Mouse (Mus musculus) 416B (cell line): ENCODE results near the gene Rtp3.

Experiments
- DNase-seq: peaks from one replicate; pipeline ENCODE4 v3.0.0; 2011; ENCODE audit warnings: low read depth

Rtp3 gene

DNA sequence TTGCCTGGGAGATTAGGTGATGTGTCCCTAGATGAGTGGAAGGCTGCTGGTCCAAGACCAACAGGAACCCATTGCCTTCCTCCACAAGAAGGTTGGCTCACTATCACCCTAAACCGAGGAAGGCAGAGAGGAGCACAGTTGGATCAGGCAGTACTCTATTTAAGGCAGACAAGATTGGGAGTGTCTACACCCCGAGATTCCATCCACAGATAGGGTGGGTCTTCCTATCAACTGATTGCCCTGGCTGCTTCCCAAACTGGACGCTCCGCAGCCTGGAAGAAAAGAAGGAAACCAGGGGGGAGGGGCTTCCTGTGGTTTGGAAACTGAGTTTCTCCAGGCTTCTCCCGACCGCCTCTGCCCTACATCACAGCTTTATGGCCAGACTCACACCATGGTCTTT is at the start of gene Rtp3:
Gene Rtp3, minus strand, starts transcription at position 380 of the 400 bp plus-strand sequence.
- no peak for DNase-seq

DNA sequence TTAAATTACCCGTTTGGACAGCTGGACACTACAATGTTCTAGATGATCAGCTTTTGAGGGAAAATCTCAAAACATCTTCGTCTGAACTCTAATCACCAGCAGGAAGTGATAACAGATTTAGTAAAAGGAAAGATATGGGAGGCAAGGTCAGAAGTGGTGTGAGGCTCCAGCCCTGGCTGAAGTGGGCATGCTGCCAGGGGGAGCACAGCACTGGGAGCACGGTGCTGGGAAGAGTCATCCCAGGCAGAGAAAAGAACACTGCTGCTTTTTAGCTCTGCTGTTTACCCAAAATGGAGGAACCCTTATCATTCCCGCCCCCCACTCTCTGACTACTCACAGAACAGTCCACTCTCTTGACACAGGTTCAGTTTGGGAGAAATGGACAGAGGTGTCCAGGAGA is 49.6 kb upstream of the Rtp3 start:
- DNase-seq = no peak

GRCm38 (mm10) chr9:111033717-111034116 is 43.3 kb upstream of the Rtp3 start:
- DNase-seq = no peak

- no peak for DNase-seq
Measured at GRCm38 (mm10) chr9:111026791-111027190, 36.4 kb upstream of the Rtp3 start.

- DNase-seq = peak; percentile 20
Measured at GRCm38 (mm10) chr9:111019022-111019421, 28.6 kb upstream of the Rtp3 start, which contains the start of gene Ltf. TSS of gene Ltf (plus strand) at chr9:111019271.

GRCm38 (mm10) chr9:111015658-111016057 is 25.3 kb upstream of the Rtp3 start:
- peak; percentile 16 for DNase-seq

DNA sequence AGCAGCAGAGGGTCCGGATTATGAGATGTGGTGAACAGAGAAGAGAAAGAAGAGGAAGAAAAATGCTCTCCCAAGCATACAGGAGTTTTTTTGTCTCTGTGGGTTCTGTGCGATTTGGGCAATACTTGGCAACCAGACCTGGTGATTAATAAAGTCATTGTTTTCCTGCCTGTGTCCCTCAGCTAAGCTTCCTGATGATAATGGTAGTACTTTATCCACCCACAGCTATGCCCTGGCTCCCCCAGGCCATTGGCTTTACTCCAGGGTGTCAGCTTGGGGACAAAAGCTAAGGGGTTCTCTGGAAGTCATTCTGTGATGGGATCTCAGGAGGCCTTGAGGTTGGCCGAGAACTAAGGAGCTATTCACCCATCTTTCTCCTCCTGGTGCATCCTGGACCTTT is 21.7 kb upstream of the Rtp3 start:
- no peak for DNase-seq

GRCm38 (mm10) chr9:111011550-111011949 is 21.2 kb upstream of the Rtp3 start:
- DNase-seq = no peak

DNA sequence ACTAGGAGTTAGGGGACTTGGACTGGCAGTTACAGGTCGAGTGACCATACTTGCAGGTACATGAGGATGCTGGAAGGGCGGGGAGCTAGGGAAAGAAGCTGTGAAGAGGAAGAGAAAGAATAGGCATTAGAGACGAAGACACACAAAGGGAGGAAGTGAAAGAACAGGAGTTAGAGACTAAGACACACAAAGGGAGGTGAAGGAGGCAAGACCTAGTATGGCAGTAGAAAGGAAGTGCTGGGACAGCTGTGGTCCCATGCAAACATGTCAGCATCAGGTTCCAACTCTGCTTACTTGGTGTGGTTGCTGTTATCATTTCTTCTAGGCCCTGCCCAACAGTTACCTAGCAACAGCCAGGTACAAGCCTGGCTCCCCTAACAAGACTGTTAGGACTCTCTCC is 19.4 kb upstream of the Rtp3 start:
- DNase-seq = no peak

DNA sequence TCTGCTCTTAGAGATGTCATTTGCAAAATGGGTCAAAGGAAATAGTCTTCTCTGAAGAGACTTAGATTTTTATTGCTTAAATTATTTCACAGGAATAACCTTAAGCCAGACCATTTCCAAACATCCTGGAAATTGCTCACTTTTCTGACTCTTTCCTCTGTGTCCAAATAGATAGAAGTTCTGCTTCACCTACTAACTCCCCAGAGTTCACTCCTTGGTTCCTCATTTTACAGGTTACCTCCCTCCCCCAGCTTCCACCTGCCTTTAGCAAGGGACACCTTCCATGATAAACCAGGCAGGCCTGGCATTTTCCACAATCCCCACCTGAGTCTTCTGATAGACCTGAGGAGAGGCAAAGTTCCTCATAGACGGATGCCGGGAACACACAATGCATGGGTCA is 16.2 kb upstream of the Rtp3 start:
- DNase-seq = no peak

DNA sequence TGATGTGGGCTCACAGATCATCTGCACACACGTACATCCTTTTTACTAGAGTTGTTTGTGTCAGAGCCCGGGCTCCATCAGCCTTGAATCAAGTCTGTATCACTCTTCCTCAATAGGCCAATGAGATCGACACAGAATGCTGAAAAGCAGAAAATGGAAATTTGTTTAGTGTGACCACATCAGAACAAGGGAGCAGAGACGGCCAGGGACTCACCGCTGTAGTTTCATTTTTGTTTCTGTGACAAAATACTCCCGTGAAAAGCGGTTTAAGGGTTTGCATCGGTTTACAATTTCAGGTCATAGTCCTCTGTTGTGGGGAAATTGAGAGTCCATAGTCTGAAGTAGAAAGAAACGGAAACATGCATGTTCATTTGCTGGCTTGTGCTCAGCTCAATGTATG is 12.9 kb upstream of the Rtp3 start:
- DNase-seq = no peak

GRCm38 (mm10) chr9:111001621-111002020 is 11.2 kb upstream of the Rtp3 start:
- no peak for DNase-seq

DNA sequence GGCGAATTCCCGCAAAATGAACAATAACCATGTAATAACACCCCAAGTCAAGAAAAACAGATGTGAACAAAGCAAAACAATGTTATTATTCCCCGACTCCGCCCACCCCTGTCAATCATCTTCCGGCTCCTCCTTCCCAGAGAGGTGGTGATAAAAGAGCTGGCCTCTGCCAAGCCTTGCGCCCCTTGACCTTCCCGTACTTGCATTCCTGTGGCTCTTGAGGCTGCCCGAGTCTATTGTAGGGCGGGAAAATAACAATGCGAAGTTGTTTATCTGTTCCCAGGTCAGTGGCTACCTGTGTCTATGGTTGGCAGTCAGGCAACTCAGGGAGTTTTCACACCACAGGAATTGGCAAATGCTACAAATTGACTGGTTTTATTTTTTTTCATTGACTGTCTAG is 9.5 kb upstream of the Rtp3 start:
- no peak for DNase-seq

DNA sequence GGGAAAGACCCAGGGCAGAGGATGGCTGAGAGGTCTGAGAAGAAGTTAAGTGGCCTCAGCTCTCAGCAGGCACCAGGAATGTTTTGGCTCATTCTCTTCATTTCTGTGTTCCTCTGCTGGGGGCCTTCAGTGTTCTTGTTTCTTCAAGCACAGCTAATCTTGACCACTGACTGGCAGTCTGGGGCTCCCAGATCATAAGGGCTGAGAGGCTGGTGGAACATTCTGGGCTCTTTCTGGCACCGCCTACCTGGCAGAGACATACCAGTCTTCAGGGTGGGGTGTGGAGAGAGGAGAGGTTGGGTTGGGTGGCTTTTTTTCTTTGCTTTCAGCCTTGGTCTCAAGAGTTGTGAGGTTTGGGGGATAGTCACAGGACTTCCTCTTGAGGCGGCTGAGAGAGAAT is 8.7 kb upstream of the Rtp3 start:
- peak; percentile 12 for DNase-seq

GRCm38 (mm10) chr9:110997245-110997644 is 6.9 kb upstream of the Rtp3 start:
- DNase-seq = peak; percentile 92

- DNase-seq = peak; percentile 94
Measured at GRCm38 (mm10) chr9:110994716-110995172, 4.4 kb upstream of the Rtp3 start.

GRCm38 (mm10) chr9:110993281-110993709 is 2.9 kb upstream of the Rtp3 start:
- peak; percentile 70 for DNase-seq

DNA sequence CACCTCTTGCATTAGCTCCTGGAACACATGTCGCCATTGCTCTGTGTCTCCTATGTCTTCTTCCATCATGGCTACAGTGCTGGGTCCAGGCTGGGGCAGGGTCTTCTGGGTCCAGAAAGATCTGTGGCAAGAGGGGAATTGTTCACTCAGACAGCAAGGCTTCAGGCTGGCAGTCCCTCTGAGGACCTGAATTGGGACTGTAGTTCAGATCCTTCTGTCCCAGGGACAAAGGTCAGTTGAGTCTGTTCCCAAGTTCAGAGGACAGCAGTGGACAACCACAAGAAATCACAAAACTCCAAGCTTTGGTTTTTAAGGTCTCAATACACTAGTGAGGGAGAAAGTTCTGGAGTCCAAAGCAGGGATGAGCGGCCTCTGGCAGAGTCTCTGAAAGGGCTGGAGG is 840 bp downstream of the Rtp3 start:
- DNase-seq = no peak

GRCm38 (mm10) chr9:110989141-110989540 is 1.2 kb downstream of the Rtp3 start:
- no peak for DNase-seq

GRCm38 (mm10) chr9:110988078-110988477 is 2.3 kb downstream of the Rtp3 start:
- no peak for DNase-seq

- DNase-seq = no peak
Measured at GRCm38 (mm10) chr9:110987331-110987730, 3.1 kb downstream of the Rtp3 start.

DNA sequence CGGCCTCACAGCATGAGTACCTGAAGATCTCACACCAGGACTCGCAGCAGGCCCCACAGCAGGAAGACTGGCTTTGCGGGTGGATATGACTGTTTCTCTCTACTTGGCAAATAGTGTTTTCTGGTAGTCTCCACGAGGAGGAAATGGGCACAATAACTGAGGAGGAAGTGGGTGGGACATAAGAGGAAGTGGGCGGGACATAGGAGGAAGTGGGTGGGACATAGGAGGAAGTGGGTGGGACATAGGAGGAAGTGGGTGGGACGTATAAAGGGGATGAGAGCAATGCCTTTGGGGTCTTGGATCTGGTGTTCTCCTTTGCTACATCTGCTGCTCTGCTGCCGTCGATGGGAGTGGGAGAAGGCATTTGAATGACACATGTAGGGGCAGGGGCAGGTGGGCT is 4.4 kb downstream of the Rtp3 start:
- no peak for DNase-seq

DNA sequence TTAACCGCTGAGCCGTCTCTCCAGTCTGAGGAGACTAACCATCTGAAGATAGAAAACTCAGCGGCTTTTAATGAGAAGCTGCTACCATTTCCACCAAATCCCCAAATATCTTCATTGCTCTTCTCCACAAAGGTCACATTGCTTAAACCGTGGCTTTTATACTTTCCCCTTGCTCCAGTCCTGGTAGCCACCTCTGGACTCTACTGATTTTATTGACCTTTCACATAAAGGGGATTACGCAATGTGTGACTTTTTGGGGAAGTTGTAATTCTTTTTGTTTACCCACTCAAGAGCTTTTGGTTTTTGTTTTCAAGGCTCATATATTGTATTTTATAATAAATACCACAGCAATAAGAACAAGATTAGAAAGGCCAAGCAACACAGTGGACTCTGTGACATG is 4.8 kb downstream of the Rtp3 start:
- DNase-seq = no peak

DNA sequence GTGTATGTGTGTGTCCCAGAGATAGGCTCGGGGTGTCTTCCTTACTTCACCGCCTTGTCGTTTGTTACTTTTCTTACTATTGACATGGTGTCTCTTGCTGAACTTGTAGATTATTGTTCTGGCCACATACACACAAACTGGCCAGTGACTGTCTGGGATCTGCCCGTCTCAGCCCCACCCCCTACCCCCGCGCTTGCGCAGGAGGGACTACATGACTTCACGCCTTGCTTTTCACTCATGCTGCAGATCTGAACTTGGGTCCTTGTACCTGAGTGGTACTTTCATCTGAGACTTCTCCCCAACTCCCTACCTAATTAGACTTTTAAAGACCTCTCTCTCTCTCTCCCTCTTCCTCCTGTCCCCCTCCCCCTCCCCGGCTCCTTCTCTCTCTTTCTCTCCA is 6.3 kb downstream of the Rtp3 start:
- DNase-seq = no peak

- DNase-seq = no peak
Measured at GRCm38 (mm10) chr9:110982351-110982750, 8.0 kb downstream of the Rtp3 start.
